Mouse (Mus musculus): Measurements from ENCODE around the gene Phykpl. TPM values are rescaled to one million over a fixed set of nuclear protein-coding genes. Genes with fewer than 3 reads are reported as not detected.

Phykpl gene
- polyA plus RNA-seq, 2 experiments: 16.7 to 20.5 TPM

GRCm38 (mm10) chr11:51640748-51641147 is 56.2 kb downstream of the Phykpl start:
- no peaks in the 10 kb centered on the region for H3K27me3 ChIP-seq (ENCODE audit: control insufficient read depth, insufficient read depth, low read length)
- H3K4me1 ChIP-seq (ENCODE audit: control insufficient read depth, insufficient read depth, low read length): peaks cover 5% of the 10 kb centered on the region; the same call in 1 of the 2 replicates
- H3K9me3 ChIP-seq (ENCODE audit: control insufficient read depth, low read length): no peaks in the 10 kb centered on the region
- H3K4me3 ChIP-seq (replicated peaks; ENCODE audit: low read length): no peak overlapping the region
- 83% methylated on average over 7 of the region's 7 CpGs for WGBS
- H3K9ac ChIP-seq (ENCODE audit: low read depth, low read length, severe bottlenecking): no peak overlapping the region
- no peak for TF ChIP-seq POLR2A (IDR thresholded peaks at IDR 0.05; ENCODE audit: borderline replicate concordance, extremely low read depth, insufficient read depth, insufficient read length)
- peaks cover 33% of the 10 kb centered on the region for H3K36me3 ChIP-seq (ENCODE audit: control insufficient read depth, insufficient read depth, low read length)
- DNase-seq (ENCODE audit: low spot score) (no peak), ATAC-seq (ENCODE audit: low FRiP score, low read depth) (no peak)
- H3K27ac ChIP-seq (replicated peaks; ENCODE audit: low read depth, low read length): no peak overlapping the region
- no peak overlapping the region for H3K4me2 ChIP-seq (replicated peaks; ENCODE audit: low read depth, low read length, severe bottlenecking)

- DNase-seq (ENCODE audit: low spot score): no peak
- Histone ChIP-seq H3K27me3 (ENCODE audit: control insufficient read depth, insufficient read depth, low read length) (no peaks in the 10 kb centered on the region), H3K9ac (ENCODE audit: low read depth, low read length, severe bottlenecking) (no peak overlapping the region), H3K9me3 (ENCODE audit: control insufficient read depth, low read length) (no peaks in the 10 kb centered on the region), H3K4me3 (replicated peaks; ENCODE audit: low read length) (no peak overlapping the region), H3K4me1 (ENCODE audit: control insufficient read depth, insufficient read depth, low read length) (peaks cover under 1% of the 10 kb centered on the region), H3K4me2 (replicated peaks; ENCODE audit: low read depth, low read length, severe bottlenecking) (no peak overlapping the region), H3K36me3 (ENCODE audit: control insufficient read depth, insufficient read depth, low read length) (peaks cover 35% of the 10 kb centered on the region), H3K27ac (replicated peaks; ENCODE audit: low read depth, low read length) (no peak overlapping the region)
- WGBS: 80% methylated on average over 9 of the region's 9 CpGs
- no peak for TF ChIP-seq POLR2A (IDR thresholded peaks at IDR 0.05; ENCODE audit: borderline replicate concordance, extremely low read depth, insufficient read depth, insufficient read length)
- no peak for ATAC-seq (ENCODE audit: low FRiP score, low read depth)
These were observed 58.6 kb downstream of the Phykpl start for GRCm38 (mm10) chr11:51643202-51643601.

DNA sequence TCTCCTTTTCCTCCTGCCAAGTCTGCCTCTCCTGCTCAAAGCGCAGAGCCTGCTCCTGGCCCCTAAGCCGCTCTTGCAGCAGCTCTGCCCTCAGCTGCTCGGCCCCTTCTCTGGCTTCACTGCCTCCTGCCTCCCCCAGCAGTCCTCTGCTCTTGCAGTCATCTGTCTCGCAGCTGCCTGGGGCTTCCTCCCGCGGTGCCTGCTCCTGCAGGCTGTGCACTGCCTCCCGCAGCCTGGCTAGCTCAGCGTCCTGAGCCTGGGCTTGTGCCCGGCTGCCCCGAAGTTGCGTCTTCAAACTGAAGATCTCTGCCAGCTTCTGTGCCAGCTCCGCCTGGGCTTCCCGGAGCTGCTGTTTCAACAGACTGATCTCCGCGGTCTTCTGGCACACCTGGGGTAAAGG is 59.2 kb downstream of the Phykpl start:
- Histone ChIP-seq H3K27me3 (ENCODE audit: control insufficient read depth, insufficient read depth, low read length) (no peaks in the 10 kb centered on the region), H3K4me3 (replicated peaks; ENCODE audit: low read length) (no peak overlapping the region), H3K4me2 (replicated peaks; ENCODE audit: low read depth, low read length, severe bottlenecking) (no peak overlapping the region), H3K36me3 (ENCODE audit: control insufficient read depth, insufficient read depth, low read length) (peaks cover 35% of the 10 kb centered on the region), H3K27ac (replicated peaks; ENCODE audit: low read depth, low read length) (no peak overlapping the region), H3K9me3 (ENCODE audit: control insufficient read depth, low read length) (no peaks in the 10 kb centered on the region), H3K4me1 (ENCODE audit: control insufficient read depth, insufficient read depth, low read length) (peaks cover 6% of the 10 kb centered on the region), H3K9ac (ENCODE audit: low read depth, low read length, severe bottlenecking) (no peak overlapping the region)
- no peak for TF ChIP-seq POLR2A (IDR thresholded peaks at IDR 0.05; ENCODE audit: borderline replicate concordance, extremely low read depth, insufficient read depth, insufficient read length)
- peak; percentile 50 for ATAC-seq (ENCODE audit: low FRiP score, low read depth)
- 57% methylated on average over 15 of the region's 15 CpGs for WGBS
- no peak for DNase-seq (ENCODE audit: low spot score)

DNA sequence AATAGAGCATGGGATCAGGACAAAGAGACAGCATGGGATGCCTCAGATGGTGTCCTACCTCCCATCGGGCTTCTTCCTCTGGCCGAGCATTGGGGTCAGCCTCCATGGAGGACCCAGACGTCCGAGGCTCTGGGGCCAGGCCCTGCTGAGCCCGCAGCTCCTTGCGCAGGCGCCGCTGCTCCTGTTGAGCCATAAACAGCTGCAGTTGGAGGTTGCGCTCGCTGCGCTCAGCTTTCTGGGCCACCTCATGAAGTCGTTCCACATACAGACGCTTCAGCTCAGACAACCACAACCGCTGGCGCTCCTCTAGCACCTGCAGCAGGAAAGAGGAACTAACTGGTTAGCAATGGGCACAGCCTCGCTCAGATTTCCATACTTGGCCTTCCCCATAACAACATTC is 59.7 kb downstream of the Phykpl start:
- H3K36me3 ChIP-seq (ENCODE audit: control insufficient read depth, insufficient read depth, low read length): peaks cover 35% of the 10 kb centered on the region
- DNase-seq (ENCODE audit: low spot score): no peak
- WGBS: 69% methylated on average over 13 of the region's 16 CpGs
- H3K27me3 ChIP-seq (ENCODE audit: control insufficient read depth, insufficient read depth, low read length): no peaks in the 10 kb centered on the region
- no peak overlapping the region for H3K4me2 ChIP-seq (replicated peaks; ENCODE audit: low read depth, low read length, severe bottlenecking)
- no peak for TF ChIP-seq POLR2A (IDR thresholded peaks at IDR 0.05; ENCODE audit: borderline replicate concordance, extremely low read depth, insufficient read depth, insufficient read length)
- peaks cover 10% of the 10 kb centered on the region for H3K4me1 ChIP-seq (ENCODE audit: control insufficient read depth, insufficient read depth, low read length)
- H3K4me3 ChIP-seq (replicated peaks; ENCODE audit: low read length): no peak overlapping the region
- no peak overlapping the region for H3K27ac ChIP-seq (replicated peaks; ENCODE audit: low read depth, low read length)
- no peak for ATAC-seq (ENCODE audit: low FRiP score, low read depth)
- H3K9ac ChIP-seq (ENCODE audit: low read depth, low read length, severe bottlenecking): no peak overlapping the region
- H3K9me3 ChIP-seq (ENCODE audit: control insufficient read depth, low read length): no peaks in the 10 kb centered on the region

DNA sequence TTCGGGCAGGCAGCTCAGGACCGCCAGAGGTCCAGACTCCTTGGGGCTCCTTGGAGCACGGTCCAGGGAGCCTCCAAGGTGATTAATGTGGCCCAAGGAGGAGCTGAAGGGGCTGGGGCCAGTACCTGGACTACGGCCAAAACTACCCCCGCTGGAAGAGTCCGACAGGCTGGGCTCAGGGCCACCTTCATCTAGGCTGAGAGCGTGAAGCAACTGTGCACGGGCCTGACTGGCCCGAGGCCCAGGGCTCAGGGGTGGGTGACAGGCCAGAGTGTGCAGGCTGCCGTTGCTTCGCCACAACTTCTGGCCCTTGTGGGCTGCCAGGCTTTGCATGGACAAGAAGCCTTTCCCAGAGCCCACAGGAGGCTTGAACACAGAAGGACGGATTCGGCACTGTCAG is 60.7 kb downstream of the Phykpl start:
- no peaks in the 10 kb centered on the region for H3K27me3 ChIP-seq (ENCODE audit: control insufficient read depth, insufficient read depth, low read length)
- no peak overlapping the region for H3K27ac ChIP-seq (replicated peaks; ENCODE audit: low read depth, low read length)
- H3K9me3 ChIP-seq (ENCODE audit: control insufficient read depth, low read length): no peaks in the 10 kb centered on the region
- no peak for ATAC-seq (ENCODE audit: low FRiP score, low read depth)
- no peak overlapping the region for H3K4me3 ChIP-seq (replicated peaks; ENCODE audit: low read length)
- 76% methylated on average over 13 of the region's 13 CpGs for WGBS
- peaks cover 35% of the 10 kb centered on the region for H3K36me3 ChIP-seq (ENCODE audit: control insufficient read depth, insufficient read depth, low read length)
- no peak overlapping the region for H3K4me2 ChIP-seq (replicated peaks; ENCODE audit: low read depth, low read length, severe bottlenecking)
- DNase-seq (ENCODE audit: low spot score): no peak
- H3K9ac ChIP-seq (ENCODE audit: low read depth, low read length, severe bottlenecking): no peak overlapping the region
- H3K4me1 ChIP-seq (ENCODE audit: control insufficient read depth, insufficient read depth, low read length): peaks cover 20% of the 10 kb centered on the region
- TF ChIP-seq POLR2A (IDR thresholded peaks at IDR 0.05; ENCODE audit: borderline replicate concordance, extremely low read depth, insufficient read depth, insufficient read length): no peak

DNA sequence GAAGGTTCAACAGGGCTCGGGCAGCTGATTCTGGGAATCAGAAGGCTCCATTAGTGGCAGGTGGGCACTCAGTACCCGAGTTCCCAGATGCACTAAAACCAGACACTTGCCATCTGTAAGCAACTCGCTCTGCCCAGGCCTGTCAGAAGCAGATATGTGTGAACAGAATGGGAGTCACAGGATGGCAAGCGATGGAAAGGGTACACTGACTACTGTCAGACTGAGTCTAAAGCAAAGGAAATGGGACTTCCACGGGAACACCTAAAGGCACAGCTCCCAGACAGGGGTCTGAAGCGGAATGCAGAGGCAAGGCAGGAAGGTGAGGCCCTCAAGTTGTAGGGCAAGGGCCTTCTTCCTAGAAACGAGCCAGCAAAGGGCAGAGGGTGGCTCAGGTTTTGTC is 61.7 kb downstream of the Phykpl start:
- Histone ChIP-seq H3K9me3 (ENCODE audit: control insufficient read depth, low read length) (no peaks in the 10 kb centered on the region), H3K36me3 (ENCODE audit: control insufficient read depth, insufficient read depth, low read length) (peaks cover 35% of the 10 kb centered on the region), H3K4me3 (replicated peaks; ENCODE audit: low read length) (no peak overlapping the region), H3K27ac (replicated peaks; ENCODE audit: low read depth, low read length) (no peak overlapping the region), H3K27me3 (ENCODE audit: control insufficient read depth, insufficient read depth, low read length) (no peaks in the 10 kb centered on the region), H3K4me2 (replicated peaks; ENCODE audit: low read depth, low read length, severe bottlenecking) (no peak overlapping the region), H3K9ac (ENCODE audit: low read depth, low read length, severe bottlenecking) (no peak overlapping the region), H3K4me1 (ENCODE audit: control insufficient read depth, insufficient read depth, low read length) (peaks cover 21% of the 10 kb centered on the region)
- no peak for TF ChIP-seq POLR2A (IDR thresholded peaks at IDR 0.05; ENCODE audit: borderline replicate concordance, extremely low read depth, insufficient read depth, insufficient read length)
- ATAC-seq (ENCODE audit: low FRiP score, low read depth): no peak
- 70% methylated on average over 7 of the region's 7 CpGs for WGBS
- no peak for DNase-seq (ENCODE audit: low spot score)
